Mouse (Mus musculus): ENCODE measurements around the gene Gcnt1.
A peak's percentile ranks its signal among the peaks of the same experiment; 100 is the strongest.

The Gcnt1 gene

GRCm38 (mm10) chr19:17323689-17324241 is 48.9 kb downstream of the Gcnt1 start:
- DNase-seq (ENCODE audit: low spot score): no peak

DNA sequence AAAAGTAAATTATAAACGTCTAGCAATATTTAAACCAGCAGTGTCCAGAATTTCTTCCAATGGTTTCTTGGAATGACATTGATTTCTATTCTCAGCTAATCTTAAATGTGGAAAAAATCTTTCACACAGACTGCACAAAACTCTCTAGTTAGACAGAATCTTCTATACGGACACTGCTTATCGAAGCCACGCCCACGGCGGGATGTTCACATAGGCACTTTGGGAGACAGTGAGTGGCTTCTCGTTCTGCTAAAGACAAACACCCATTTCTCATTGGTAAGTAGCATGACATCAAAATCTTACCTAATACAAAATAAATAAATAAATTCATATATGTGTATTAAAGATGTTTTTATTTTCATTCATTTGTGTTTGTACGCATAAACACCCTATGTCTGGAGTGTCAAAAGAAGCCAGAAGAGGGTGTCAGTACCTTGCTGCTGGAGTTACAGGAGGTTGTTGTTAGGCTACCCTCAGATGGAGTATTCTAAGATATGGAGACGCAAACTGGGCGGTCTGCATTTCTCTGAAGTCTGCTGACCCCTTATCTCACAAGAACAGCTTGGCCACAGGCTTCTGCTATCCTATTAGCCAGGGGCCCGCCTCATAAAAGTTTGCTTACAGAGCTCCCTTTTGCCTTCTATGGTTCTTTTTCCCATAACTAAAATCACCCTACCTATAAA is 49.5 kb downstream of the Gcnt1 start:
- peak; percentile 92 for DNase-seq (ENCODE audit: low spot score)

- no peak for DNase-seq (ENCODE audit: low spot score)
Measured at GRCm38 (mm10) chr19:17319770-17320169, 52.9 kb downstream of the Gcnt1 start.

DNA sequence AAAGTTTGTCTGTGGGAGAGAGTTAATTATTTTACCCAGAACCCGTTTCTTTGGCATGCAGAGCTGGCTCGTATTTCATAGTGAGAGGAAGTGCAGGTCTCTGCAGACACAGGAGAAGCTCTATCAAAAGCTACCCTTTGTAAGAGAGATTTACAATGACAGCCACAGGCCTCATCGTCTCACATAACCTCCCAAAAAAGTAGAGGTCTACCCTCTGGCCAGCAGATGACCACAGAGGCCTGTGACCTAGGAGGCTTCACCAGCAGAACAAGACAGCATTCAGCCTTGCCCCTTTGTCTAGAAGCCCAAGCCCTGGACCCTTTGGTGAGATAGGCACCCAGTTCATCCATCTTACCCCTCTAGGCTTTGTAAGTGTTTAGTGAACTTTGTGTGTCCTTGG is 53.9 kb downstream of the Gcnt1 start:
- DNase-seq (ENCODE audit: low spot score): no peak

DNA sequence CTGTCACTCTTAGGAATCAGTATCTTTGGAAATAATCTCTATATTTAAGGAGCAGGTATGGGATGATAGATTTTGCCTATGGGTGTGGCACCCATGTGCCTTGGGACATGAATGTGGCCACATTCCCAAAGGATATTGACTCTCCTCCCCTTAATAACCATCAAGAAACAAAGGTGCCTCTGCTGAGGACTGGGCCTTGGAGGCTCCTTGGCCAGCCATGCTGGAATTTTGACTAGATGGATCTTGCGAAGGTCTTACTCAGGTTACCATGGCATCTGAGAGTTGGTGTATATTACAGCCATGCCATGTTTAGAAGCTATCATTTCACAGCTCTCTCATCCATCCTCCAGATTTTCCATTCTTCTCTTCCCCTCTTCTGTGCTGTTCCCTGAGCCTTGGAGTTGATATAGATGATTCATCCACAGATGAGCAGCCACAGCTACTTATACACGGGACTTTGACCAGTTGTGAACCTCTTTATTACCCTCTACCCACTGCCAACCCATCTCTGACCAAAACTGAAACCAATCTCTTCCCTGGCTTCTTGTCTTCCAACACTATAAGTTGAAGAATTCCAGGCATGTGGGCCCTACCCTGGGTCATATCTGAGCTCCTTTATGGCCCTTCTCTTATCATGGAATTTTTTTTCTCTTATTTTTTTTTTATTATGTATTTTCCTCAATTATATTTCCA is 56.2 kb downstream of the Gcnt1 start:
- no peak for DNase-seq (ENCODE audit: low spot score)

GRCm38 (mm10) chr19:17314451-17314850 is 58.2 kb downstream of the Gcnt1 start:
- DNase-seq (ENCODE audit: low spot score): no peak

- DNase-seq (ENCODE audit: low spot score): no peak
Measured at GRCm38 (mm10) chr19:17313766-17314165, 58.9 kb downstream of the Gcnt1 start.

DNA sequence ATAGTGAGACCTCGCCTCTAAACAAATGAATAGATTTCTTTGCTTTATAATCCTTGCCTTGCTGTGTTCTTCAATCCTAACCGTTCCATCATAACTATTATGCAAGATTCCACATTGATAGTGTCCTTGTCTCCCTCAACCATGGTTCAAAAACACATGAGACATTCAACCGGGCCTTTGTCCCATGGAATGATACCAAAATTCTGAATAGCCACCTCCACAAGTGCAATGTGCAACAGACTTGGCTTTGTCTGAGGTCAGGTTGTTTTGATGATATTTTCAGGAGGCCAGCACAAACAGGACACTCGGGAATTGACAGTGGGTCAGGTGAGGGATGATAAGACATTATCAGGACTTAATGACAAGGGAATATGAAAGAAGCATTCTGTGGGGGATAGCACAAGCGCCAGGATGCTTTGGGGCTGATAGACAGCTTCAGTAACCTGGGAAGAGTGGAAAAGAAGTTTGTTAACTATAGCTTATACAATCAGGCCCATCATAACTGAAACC is 59.9 kb downstream of the Gcnt1 start:
- DNase-seq (ENCODE audit: low spot score): no peak

DNA sequence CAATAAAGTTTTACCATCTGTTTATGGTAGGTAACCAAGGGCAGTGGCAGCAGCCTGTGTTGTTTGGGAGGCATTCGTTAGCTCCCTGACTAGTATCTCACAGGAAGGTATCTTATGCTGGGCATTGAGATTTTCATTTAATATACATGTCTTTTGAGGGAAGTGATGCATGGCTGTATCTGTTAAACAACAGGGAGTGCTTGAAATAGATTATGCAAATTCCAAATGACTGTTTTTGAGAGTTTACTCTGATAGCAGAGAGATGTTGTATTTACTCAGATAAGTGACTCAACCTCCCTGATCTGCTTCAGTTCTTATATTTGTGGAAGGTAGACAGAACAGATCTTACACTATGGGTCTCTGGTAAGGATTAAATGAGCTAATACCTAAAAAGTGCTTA is 61.1 kb downstream of the Gcnt1 start:
- DNase-seq (ENCODE audit: low spot score): no peak

GRCm38 (mm10) chr19:17311031-17311430 is 61.6 kb downstream of the Gcnt1 start:
- DNase-seq (ENCODE audit: low spot score): no peak

- DNase-seq (ENCODE audit: low spot score): no peak
Measured at GRCm38 (mm10) chr19:17296081-17296480, 76.6 kb downstream of the Gcnt1 start.

GRCm38 (mm10) chr19:17295211-17295766 is 77.4 kb downstream of the Gcnt1 start:
- DNase-seq (ENCODE audit: low spot score): no peak

DNA sequence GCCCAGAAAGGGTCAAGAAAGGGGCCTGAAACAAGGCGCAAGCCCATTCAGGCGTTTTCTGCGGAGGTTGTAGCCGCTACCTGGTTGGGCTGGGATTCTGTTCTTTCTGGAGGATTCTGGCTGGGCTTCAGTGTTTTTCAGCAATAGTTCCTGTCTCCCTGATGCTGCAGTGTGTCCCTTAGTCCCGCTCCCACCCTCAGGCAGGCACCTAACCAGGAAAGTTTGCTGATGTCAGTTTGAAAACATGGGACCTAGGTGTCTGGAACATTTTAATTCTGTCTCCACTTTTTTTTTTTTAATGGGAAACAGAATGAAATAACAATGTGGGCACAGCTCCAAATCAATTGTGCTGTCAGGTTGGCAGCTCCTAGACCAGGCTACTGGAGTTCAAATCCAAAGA is 78.5 kb downstream of the Gcnt1 start:
- no peak for DNase-seq (ENCODE audit: low spot score)

GRCm38 (mm10) chr19:17289526-17289925 is 83.1 kb downstream of the Gcnt1 start:
- DNase-seq (ENCODE audit: low spot score): no peak

- DNase-seq (ENCODE audit: low spot score): no peak
Measured at GRCm38 (mm10) chr19:17286004-17286403, 86.6 kb downstream of the Gcnt1 start.

DNA sequence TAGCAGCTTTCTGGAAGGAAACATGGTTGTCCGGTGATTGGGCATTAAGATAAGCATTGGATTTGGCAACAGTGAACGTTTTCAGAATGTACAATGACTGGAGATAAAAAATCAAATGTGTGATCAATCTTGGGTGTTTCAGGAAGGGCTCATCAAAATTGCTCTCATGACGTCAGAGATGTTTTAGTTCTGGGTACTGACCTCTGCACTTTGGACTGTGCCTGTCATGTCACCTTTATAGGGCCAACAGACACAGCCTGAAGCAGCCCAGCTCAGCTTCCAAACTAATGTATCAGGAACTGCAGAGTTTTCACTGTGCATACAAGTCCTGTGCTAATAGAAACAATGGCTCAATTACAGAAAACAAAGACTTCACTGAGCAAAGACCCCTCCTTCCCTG is 89.3 kb downstream of the Gcnt1 start:
- no peak for DNase-seq (ENCODE audit: low spot score)

GRCm38 (mm10) chr19:17278381-17279051 is 94.1 kb downstream of the Gcnt1 start:
- DNase-seq (ENCODE audit: low spot score): no peak
